Mouse (Mus musculus): ENCODE measurements around the gene Col18a1.

Col18a1 gene

DNA sequence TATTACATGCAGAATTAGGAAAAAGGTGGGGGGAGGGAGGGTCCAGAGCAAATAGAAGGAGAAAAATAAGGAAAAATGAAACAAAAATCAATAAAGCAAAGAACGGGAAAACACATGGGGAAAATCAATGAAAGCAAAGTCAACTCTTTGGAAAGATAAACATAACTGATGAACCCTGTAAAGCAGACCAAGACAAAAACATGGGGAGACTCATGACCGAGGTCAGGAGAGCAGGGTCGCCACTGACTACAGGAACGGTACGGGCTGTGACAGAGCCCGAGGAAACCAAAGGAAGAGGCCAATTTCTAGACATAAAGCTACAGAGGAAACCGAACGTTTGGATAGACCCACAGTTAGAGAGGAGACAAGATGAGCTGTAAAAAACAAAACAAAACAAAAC lies 62.7 kb downstream of the Col18a1 start:
- DNase-seq = no peak

DNA sequence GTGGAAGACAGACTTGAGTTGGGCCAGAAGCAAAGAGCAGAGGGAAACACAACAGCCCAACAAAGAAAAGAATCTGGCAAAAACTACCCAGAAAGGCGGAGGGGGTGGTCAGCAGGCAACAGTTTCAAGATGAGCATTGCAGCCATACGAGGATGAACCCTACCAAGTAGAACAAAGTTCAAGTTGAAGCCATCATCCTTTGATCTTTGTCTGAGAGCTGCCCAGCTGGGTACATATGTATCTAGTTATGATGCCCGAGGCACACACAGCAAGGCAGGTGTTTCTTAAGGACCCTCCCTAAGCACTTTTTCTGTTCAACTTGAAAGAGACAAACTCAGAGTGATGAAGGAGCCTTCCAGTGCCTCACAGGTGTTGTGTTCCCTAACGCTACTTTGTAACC lies 66.6 kb downstream of the Col18a1 start:
- no peak for DNase-seq

DNA sequence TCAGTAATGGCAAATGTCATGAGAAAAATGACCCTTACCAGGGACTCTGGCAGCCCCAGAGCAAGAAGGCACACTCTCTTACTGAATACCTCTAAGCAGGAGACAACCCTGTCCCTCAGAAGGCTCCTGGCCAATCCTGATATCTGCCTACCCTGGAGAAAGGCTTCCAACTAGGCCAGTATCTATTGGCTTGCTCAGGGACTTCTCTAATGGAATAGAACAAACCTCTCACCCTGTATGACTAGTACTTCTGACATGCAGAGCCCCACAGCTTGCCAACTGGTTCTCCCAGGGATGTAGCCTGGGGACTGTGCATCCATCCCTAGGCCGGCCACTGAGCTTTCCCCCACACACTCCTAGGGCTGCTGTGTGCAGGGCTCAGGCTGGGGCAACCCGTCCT lies 67.7 kb downstream of the Col18a1 start:
- no peak for DNase-seq

DNA sequence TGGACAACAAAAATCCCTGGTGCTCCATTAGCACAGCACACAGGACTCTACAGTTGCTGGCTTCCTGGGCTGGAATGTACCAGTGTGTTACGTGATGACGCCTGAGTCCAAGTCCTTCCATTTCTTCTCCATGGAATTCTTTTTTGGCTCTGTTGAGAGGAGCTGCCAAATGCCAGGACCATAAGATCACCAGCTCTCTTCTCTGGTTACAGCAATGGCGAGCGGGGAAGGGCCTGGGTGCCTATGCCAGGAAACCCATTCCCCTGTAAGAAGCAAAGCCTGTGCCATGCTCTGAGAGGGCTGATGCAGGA lies 68.5 kb downstream of the Col18a1 start:
- peak; percentile 42 for DNase-seq

DNA sequence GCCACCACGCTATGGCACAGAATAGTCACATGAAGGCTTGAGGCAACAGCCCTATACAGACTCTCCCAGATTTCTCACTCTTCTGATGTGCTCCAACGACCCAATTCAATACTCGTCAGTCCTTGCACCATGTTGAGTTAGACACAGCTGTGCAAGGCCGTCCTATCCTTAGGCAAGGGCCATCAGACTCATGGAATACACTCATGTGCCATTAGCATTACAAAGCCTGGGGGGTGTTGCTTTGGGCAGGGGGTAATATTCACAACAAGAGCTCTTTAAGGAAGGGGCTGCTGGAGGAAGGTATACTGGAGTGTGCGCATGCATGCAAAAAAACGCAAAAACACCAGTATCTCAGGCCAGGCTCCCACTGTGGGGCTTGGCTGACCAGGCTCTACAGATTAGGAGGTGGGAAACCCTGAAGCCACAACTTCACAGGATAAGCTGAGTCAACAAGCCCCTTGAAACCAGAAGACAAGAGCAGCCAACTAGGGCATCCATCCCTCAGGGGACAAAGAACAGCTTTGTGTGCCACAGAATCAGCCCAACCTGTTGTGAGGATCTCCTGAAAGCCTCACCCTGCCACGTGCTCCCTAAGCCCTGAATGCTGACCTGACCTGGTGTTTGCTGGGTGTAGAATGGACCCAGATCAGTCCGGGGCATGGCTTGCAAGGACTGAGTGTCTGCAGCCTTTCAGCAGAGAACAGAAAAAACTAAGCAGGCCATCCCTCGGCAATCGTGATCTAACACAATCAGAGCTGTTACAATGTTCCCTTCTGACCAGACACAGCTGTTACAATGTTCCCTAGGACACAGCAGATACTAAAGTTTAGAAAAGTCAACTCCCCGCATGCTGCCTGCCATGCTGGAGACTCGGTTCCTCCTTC lies 69.1 kb downstream of the Col18a1 start:
- no peak for DNase-seq

DNA sequence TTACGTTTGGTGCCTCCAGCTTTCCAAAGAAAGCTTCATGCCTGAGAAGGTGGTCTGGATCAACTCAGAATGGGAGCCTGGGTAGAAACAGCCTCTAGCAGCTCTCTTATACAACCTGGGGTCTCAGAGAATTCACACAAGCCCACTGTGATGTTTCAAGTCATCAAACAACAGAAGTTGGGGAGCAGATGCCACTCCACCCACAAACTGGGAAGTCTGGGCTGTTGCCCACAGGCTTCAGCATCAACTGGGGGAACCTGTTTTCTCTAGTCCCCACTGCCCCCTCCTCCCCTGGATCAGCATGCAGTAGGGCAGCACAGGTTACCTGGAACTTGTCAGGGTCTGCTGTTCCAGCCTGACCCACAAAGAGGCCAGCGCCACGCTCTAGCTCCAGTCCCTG lies 70.7 kb downstream of the Col18a1 start:
- DNase-seq = no peak

DNA sequence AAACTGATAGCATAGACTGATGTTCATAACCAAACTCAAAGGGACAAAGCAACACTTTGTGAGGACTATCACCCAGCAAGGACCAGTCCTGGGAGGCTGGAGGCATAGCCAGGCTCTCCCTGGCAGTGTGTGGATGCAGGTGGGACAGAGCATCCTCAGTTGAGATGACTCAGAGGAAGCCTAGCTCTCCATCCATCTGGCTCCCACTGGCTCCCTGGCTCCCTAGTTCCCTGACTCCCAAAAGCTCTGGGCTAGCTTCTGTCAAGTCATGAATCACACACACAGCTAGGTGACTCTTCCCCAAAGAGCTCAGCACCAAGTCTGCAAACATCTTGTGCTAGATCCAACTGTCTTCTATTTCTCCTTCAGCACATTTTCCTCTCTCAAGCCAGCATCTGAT lies 72.5 kb downstream of the Col18a1 start:
- no peak for DNase-seq

DNA sequence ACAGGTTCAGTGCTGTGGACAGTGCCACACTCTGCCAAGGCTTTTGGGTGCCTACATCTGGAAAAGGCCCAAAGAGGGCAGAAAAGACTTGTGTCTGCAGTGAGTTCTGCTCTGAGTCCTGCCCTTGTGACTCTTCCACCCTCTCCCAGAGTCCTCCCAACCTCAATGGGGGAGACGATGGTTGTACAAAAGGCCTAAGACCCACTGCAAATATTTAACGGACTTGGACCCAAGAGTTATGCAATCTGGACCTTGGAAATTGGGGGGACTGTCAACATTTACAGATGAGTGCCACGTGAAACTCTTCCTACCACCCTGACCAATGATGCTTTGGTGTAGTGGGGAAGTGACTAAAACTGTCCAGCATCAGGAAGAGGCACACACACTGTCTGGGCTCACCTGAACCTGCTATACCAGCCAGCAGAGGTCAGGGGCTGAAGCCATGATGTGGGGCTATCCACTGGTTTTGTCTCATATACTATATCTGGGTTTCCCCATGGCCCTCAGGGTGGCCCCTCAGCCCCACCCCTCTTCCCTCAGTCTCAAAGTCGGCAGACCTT lies 74.7 kb downstream of the Col18a1 start:
- no peak for DNase-seq

DNA sequence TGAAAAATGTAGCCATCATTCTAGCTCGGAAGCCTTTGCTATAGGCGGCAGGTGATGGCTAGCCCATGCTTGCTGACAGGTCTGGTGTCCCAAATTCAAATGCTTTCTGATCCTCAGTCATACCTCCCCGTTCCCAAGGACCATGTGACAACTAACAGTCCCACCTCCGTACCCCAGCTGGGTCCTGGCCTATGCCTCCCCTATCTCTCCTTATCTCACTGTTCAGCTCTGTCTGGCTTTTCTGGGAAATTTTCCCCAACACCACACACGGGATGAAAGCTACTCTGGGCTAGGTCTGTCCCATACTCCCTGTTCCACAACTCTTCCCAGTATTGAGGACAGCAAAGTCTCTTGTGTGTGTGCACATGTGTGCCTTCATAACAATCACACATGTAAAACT lies 76.3 kb downstream of the Col18a1 start:
- DNase-seq = no peak

DNA sequence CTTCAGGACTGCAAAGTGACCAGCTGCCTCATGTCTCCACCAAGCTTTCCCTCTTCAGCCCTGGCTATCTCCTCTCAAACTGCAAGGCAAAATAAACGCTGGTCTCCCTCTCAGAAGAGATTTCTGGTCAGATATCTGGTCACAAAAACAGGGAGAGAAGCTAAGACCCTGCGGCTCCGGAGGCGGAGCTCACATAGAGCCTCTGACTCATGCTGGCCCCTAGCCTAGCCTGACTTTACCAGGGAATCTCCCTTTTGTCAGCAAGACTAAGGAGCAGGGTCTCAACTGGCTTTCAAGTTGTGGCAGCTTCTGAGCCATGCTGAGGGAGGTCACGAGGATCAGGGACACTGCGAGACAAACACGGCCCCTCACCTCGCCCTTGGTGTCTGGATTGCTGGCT lies 77.0 kb downstream of the Col18a1 start:
- DNase-seq = peak; percentile 77

DNA sequence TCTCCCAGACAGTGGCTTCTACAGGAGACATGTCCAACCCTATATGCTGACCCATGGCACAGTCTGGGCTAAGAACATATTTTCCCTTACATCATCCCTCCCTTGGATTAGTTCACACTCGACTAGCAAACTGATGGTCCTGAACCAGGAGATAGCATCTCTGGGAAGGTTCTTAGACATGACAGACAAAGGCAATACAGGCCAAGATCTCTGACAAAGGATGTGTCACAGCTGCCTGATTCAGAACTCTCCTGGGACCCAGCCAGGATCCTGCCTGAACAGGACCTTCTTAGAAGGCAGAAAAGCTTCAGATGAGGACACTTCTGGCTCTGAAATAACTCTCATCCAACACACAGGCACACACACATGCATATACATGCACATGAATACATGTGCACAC lies 81.8 kb downstream of the Col18a1 start:
- peak; percentile 41 for DNase-seq

DNA sequence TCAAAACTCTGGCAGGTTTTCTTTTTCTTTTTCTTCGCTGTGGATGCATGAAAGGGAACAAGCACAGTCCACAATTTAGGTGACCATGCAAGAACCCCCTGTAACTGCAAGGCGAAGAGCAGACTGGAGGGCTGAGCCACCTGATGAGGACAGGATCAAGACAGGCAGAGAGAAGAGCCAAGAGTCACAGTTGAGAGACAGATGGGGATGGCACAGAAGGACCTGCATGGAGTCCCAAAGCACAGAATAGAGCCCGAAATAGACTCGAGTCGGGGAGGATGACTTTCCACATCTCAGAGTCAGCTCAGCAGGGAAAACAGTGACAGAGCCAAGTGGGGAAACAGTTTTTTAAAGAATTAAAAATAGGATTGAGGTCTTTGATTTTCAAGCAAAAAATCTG lies 83.4 kb downstream of the Col18a1 start:
- no peak for DNase-seq

DNA sequence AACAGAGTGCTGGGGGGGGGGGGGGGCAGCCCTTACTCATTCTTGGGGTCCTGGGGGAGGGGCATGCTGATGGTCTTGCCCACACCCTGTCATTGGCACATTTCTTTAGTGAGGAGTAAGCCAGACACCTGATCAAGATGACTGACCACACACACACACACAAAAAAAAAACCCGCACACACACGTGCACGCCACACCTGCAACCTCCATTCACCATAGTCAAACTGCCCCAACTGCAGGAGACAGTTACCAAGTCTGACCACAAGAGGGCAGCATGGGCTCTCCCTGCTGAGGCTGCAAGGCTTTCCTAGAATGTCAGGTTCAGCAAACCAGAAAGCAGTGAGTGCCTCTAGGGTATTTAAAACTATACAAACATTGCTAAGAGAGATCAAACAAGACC lies 83.9 kb downstream of the Col18a1 start:
- DNase-seq = peak; percentile 85

DNA sequence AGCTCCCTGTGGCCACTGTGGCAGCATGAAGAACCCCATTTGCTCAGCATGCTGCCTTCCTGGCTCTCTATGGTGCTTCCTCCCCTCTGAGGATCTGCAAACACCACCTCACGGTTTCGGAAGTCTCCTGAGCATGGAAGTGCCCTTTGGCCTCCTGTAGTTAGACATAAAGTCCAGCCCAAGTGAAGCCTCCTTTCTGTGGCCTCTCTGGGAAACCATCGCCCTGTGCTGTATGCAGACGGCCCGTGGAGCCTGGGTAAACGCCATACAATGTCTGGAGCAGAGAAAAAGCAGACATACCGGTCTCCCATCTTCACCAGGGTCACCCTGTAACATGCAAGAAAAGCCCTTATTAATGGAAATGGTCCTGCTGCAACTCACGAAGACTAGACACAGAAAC lies 87.4 kb downstream of the Col18a1 start:
- no peak for DNase-seq

DNA sequence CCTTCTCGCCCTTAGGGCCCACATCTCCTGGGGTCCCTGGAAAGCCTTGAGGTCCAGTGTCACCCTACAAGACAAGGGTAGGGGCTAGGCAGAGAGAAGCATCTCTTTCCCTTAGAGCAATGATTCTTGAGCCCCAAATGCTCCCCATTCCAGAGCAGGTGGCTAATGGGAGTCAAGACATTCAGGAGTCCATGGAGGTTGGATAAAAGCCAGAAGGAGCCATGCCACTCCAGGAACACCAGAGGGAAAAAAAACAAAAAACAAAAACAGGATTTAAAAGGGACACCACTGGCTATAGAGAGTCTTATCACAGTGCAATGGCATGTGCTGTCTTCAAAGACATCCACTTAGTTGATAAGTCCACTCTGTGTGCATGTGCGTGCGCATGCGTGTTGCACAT lies 87.9 kb downstream of the Col18a1 start:
- DNase-seq = no peak

DNA sequence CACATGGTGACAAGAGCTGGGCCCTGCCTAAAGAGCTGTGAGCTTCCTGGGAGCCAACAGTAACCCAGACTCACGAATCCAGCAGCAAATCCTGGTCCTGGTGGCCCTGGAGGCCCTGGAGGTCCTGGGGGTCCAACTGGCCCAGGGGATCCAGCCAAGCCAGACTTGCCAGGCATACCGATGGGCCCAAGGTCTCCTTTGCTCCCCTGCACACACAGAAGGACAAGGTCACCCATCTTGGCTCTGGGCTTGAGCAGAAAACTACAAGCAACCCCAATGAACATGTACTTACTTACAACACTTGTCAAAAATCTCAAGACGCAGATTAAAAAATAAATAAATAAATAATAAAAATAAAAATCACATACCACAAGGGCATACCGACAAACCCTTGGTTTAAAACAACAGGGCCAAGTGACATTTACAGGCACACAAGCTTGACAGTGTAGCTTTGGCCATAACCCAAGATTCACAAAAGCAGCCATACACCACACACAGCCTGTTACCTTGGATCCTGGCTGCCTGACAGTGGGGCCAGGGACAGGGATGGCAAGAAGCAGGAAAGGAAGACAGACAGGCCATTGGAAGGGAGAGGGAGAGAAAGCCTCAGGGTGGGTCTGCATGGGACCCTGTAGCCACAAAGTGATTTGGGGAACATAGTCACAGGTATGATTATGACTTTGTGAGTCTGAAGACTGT lies 91.9 kb downstream of the Col18a1 start:
- DNase-seq = no peak

DNA sequence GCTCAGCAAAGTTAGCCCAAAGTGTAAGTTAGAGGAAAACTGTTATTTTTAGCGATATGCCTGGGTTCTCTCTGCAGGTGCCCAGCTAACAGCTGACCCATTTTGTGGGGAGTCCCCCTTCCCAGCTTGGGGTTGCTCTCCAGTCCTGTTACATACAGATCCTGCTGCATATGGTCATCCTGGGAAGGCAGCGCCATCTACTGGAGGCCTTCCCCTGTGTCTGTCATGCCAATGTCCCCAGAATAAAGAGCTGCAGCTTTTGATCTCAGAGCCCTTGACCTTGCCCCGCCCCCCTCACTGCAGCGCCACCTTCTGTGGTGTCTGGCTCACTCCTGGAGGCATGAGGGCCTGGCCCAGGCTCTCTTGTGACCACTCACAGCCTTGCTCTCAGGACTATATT lies 96.3 kb downstream of the Col18a1 start:
- DNase-seq = peak; percentile 72

DNA sequence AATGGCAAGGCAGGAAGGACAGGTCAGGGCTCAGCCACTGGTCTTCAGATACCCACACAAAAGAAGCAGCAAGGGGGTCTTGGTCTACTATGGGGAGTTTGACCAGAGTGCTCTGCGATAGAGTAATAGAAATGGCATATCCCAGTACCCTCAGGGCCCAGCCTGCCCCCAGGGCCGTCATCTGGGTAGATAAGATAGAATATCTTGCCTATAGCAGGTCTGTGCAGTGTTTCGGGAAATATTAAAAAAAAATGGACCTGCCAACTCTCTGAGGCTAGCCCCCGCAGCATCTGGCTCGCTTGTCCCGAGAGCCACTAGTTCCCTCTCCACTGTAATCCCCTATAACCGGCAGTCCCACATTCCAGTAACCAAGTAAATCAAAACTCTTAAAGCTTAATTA lies 97.9 kb downstream of the Col18a1 start:
- DNase-seq = no peak

DNA sequence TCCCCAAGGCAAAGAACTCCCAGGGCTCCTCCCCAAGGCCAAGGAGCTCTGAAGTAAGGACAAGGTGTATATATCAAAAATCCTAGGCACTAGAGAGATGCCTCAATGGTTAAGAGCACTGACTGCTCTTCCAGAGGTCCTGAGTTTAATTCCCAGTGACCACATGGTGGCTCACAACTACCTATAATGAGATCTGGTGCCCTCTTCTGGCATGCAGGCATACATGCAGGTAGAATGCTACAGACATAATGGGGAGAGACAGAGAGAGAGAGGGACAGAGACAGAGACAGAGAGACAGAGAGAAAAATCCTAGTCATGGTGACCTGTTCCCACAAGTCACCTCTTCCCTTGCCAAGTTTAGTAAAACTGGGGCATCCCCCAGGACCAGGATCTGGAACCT lies 101.7 kb downstream of the Col18a1 start:
- no peak for DNase-seq

DNA sequence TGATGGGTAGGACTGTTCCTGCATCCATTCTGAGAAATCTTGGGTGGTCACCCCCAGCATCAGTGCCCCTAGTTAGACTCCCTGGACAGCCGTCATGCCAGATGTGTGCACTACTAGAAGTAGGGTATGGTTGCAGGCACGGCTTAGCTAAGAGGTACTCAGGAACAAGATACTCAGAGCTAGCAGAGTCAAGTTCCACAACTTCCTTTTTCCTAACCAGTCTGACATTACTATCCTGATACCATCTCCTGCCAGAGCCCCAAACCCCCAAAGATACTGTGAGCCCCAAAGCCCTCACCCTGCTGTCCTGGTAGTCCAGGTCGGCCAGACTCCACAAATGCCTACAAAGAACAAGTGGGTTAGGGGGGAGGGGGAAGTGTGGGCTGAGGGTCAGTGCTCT lies 102.1 kb downstream of the Col18a1 start:
- no peak for DNase-seq

DNA sequence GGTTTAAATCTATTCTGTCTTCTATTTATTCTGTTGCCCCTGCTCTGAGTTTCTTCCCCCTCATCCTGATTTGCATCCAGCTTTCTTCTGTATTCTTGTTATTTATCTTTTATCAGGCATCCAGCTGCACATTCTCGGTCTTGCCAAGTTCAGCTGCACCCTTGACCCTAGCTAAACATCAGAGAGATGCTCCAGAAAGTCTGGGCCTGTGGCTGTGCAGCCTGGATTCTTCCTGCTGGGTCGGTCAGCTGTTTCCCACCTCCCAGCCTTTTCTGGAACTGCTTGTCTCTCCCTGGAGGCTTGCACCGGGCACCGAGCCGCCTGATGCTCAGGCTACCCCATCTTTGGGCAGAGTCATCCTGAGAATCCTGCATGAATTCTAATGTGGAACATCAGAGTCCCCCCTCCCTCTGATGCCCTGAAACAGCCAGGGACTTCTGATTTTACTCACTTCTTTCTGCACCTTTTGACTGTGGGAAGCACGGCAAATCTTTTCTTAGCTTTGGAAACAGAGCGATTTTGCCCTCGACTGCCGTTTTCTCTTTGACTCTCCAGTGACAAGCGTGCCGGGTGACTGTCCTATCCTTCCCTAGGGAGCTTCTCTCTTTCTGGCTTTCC lies 103.8 kb downstream of the Col18a1 start:
- peak; percentile 84 for DNase-seq

DNA sequence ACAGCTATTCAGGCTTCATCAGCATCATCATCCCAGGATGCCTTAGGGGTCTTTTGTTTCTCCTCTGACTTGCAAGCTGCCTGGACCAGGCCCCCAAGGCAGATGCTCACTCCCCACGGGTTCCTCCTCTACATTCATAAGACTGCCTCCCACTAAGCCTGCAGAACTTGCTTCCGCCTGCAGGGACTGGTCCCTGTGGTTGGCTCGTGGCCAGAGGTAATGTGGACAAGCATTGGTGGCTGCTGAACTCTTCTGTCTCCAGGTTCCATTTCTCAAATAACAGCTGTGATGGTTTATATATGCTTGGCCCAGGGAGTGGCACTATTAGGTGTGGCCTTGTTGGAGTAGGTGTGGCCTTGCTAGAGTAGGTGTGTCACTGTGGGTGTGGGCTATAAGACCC lies 104.9 kb downstream of the Col18a1 start:
- DNase-seq = peak; percentile 38

DNA sequence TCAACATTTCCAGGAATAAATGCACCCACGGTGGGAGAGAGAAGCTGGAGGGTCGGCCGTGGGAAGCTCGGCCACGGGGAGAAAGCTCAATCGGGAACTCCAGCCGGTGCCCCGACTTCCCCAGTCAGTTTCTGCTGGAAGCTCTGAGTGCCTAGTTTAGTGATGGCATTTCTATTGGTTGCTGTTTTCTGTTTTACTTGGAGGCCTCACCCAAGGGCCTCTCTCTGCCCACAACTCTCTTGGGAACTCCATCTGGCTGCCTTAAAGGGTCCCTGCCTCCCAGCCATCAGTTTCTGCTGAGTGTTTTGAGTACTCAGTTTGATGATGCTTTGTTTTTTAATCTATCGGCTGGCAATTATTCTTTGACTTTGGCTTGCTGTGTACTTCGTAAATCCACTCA lies 109.6 kb downstream of the Col18a1 start:
- DNase-seq = no peak

DNA sequence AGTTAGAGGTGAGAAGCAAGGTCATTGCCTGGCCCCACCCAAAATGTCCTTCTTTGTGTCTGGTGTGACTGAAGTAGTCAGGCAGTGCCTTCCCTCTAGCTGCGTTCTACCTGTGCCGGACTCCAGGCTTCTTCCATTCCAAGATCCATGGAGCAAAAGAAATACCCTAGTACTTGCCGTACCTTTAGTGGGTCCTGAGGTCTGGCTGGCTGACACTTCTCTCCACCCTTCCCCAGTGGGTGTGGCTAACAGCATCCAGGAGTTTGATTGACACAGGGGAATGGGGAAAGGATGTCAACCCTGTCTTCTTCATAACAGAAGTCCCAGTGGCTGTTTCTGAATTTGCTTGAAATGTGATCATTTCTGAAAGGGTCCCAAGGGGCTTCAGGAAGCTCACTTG lies 117.7 kb downstream of the Col18a1 start:
- no peak for DNase-seq
